Mouse (Mus musculus): ENCODE data around the gene Hk3. TPM values are rescaled to one million over a fixed set of nuclear protein-coding genes. Genes with fewer than 3 reads are reported as not detected.
A peak's percentile ranks its signal among the peaks of the same experiment; 100 is the strongest.

Hk3 gene
- polyA plus RNA-seq, 1 experiment, result not detected

DNA sequence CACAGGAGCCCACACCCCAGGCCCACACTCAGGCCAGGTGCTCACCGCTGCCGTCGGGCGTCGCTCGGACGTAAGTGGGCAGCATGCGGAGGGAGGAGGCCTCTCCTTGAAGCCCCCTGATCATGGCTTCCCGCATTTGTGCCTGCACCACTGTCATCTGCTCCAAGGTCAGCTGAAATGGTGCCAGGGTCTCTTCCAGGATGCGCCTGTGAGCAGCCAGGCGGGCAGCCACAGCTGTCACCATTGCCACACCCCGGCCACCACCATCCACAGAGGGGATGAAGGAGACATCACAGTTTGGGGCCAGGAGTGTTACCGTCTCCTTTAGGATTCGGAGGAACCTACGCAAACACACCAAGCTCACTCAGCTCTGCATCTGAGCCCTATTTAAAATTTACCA is 10.1 kb downstream of the Hk3 start:
- Histone ChIP-seq H3K4me2 (ENCODE audit: low read depth) (no peak overlapping the region), H3K36me3 (ENCODE audit: control insufficient read depth, insufficient read depth) (no peaks in the 10 kb centered on the region)

DNA sequence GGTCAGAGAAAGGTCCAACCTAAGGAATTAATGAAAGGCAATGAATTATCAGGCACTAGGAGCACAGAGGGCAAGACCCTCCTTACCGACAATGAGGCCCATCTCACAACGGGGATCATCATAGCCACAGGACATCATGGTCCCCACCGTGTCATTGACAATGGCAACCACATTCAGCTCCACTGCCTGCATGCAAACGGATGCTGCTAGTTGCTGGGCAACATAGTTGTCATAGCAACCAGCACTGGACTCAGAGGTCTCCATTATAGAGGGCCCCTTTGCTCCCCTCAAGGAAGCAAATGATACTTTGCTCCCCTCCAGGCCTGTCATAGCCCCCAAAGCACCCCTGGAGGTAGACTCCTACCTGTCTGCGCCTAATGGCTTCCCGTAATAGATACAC is 12.6 kb downstream of the Hk3 start:
- no peaks in the 10 kb centered on the region for H3K36me3 ChIP-seq (ENCODE audit: control insufficient read depth, insufficient read depth)
- no peak overlapping the region for H3K4me2 ChIP-seq (ENCODE audit: low read depth)
- H3ac ChIP-seq (ENCODE audit: control insufficient read depth, insufficient read length), result no peak overlapping the region
- no peaks in the 10 kb centered on the region for H3K79me2 ChIP-seq (ENCODE audit: control insufficient read depth, insufficient read depth)
- TF ChIP-seq SRF (IDR thresholded peaks at IDR 0.05; ENCODE audit: control insufficient read depth, insufficient read length, low read depth), result no peak
- TF ChIP-seq REST (IDR thresholded peaks at IDR 0.05; ENCODE audit: insufficient read depth, insufficient read length), result no peak
- no peak for TF ChIP-seq POLR2AphosphoS2 (IDR thresholded peaks at IDR 0.05; ENCODE audit: insufficient read length, low read depth)
- no peak for TF ChIP-seq TCF3 (IDR thresholded peaks at IDR 0.05; ENCODE audit: insufficient read length, low read depth)
- TF ChIP-seq TCF12 (IDR thresholded peaks at IDR 0.05; ENCODE audit: insufficient read depth, poor library complexity, severe bottlenecking), result no peak
- TF ChIP-seq E2F4 (IDR thresholded peaks at IDR 0.05; ENCODE audit: insufficient read depth), result no peak
- TF ChIP-seq USF1 (IDR thresholded peaks at IDR 0.05; ENCODE audit: low read depth), result no peak
- TF ChIP-seq CEBPB (IDR thresholded peaks at IDR 0.05; ENCODE audit: insufficient read depth, poor library complexity, severe bottlenecking), result no peak
- H3K27me3 ChIP-seq (ENCODE audit: control insufficient read depth, insufficient read depth, insufficient read length), result peaks cover 67% of the 10 kb centered on the region
- no peak overlapping the region for H3K4me3 ChIP-seq

More for the DNA sequence above, 10.1 kb downstream of the Hk3 start:
- Histone ChIP-seq H3K27me3 (ENCODE audit: control insufficient read depth, insufficient read depth, insufficient read length) (peaks cover 57% of the 10 kb centered on the region), H3ac (ENCODE audit: control insufficient read depth, insufficient read length) (no peak overlapping the region), H3K4me3 (no peak overlapping the region), H3K79me2 (ENCODE audit: control insufficient read depth, insufficient read depth) (no peaks in the 10 kb centered on the region)
- TF ChIP-seq MYOG (IDR thresholded peaks at IDR 0.05; ENCODE audit: control insufficient read depth in 1 of 3, insufficient read depth in 1 of 3, insufficient read length in 2 of 3, low read depth in 2 of 3) (peak in 1 of 3 experiments; percentile 47), MYOD1 (IDR thresholded peaks at IDR 0.05; ENCODE audit: control insufficient read depth in 1 of 3, insufficient read length in 2 of 3, low read depth in 2 of 3) (peak in 1 of 3 experiments; percentile 29), POLR2A (IDR thresholded peaks at IDR 0.05; ENCODE audit: insufficient read length, low read depth) (no peak)

GRCm38 (mm10) chr13:55006415-55006742 is 14.8 kb downstream of the Hk3 start:
- Histone ChIP-seq H3K79me2 (ENCODE audit: control insufficient read depth, insufficient read depth) (no peaks in the 10 kb centered on the region), H3K36me3 (ENCODE audit: control insufficient read depth, insufficient read depth) (no peaks in the 10 kb centered on the region), H3K4me2 (ENCODE audit: low read depth) (no peak overlapping the region), H3K4me3 (no peak overlapping the region), H3K27me3 (ENCODE audit: control insufficient read depth, insufficient read depth, insufficient read length) (peaks cover 73% of the 10 kb centered on the region), H3ac (ENCODE audit: control insufficient read depth, insufficient read length) (no peak overlapping the region)
- TF ChIP-seq SRF (IDR thresholded peaks at IDR 0.05; ENCODE audit: control insufficient read depth, insufficient read length, low read depth) (no peak), POLR2AphosphoS2 (IDR thresholded peaks at IDR 0.05; ENCODE audit: insufficient read length, low read depth) (no peak), USF1 (IDR thresholded peaks at IDR 0.05; ENCODE audit: low read depth) (no peak), REST (IDR thresholded peaks at IDR 0.05; ENCODE audit: insufficient read depth, insufficient read length) (no peak), POLR2A (IDR thresholded peaks at IDR 0.05; ENCODE audit: insufficient read length, low read depth) (no peak), MYOG (IDR thresholded peaks at IDR 0.05; ENCODE audit: control insufficient read depth in 1 of 3, insufficient read depth in 1 of 3, insufficient read length in 2 of 3, low read depth in 2 of 3) (no peak), TCF3 (IDR thresholded peaks at IDR 0.05; ENCODE audit: insufficient read length, low read depth) (no peak)

DNA sequence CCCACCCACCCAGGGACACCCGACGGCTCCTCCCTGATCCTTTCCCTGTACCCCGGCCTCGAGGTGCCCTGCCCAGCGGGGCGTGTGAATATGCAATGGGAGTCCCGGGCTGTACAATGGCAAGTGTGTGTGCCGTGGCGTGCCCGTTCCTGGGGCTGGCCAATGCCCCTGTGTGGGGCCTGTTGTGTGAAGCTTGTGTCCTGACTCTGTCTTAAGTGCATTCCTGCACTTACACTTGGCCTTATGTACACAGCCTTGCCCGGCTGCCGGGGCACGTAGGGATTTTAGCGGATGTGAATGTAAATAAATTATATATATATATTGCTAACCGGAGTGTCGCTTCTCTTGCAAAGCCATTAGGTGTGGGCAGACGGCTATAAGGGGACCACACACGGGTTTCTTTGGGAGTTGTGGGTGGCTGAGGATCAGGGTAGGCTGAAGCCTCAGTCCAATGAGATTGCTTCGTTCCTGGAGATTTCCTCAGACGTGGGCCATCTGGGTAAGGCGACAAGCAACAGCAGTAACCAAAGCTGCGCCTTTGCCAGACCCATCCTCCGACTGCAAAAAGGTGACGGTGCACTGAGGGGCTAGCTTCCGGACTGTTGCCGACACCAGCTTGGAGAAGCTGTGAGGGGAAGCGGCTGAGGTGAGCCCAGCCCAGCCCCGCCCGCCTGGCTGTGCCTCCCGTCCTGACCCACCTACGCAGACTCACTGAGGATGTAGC is 15.3 kb downstream of the Hk3 start:
- TF ChIP-seq MYOG (IDR thresholded peaks at IDR 0.05; ENCODE audit: control insufficient read depth in 1 of 3, insufficient read depth in 1 of 3, insufficient read length in 2 of 3, low read depth in 2 of 3) (no peak), USF1 (IDR thresholded peaks at IDR 0.05; ENCODE audit: low read depth) (no peak), TCF3 (IDR thresholded peaks at IDR 0.05; ENCODE audit: insufficient read length, low read depth) (no peak), POLR2AphosphoS2 (IDR thresholded peaks at IDR 0.05; ENCODE audit: insufficient read length, low read depth) (no peak), REST (IDR thresholded peaks at IDR 0.05; ENCODE audit: insufficient read depth, insufficient read length) (no peak), POLR2A (IDR thresholded peaks at IDR 0.05; ENCODE audit: insufficient read length, low read depth) (no peak), MYOD1 (IDR thresholded peaks at IDR 0.05; ENCODE audit: control insufficient read depth in 1 of 3, insufficient read length in 2 of 3, low read depth in 2 of 3) (no peak), SRF (IDR thresholded peaks at IDR 0.05; ENCODE audit: control insufficient read depth, insufficient read length, low read depth) (no peak)
- H3K27me3 ChIP-seq (ENCODE audit: control insufficient read depth, insufficient read depth, insufficient read length), result peaks cover 77% of the 10 kb centered on the region
- H3ac ChIP-seq (ENCODE audit: control insufficient read depth, insufficient read length), result no peak overlapping the region
- H3K4me3 ChIP-seq, result no peak overlapping the region
- H3K4me2 ChIP-seq (ENCODE audit: low read depth), result no peak overlapping the region
- no peaks in the 10 kb centered on the region for H3K36me3 ChIP-seq (ENCODE audit: control insufficient read depth, insufficient read depth)
- no peaks in the 10 kb centered on the region for H3K79me2 ChIP-seq (ENCODE audit: control insufficient read depth, insufficient read depth)

GRCm38 (mm10) chr13:55004646-55005045 is 16.5 kb downstream of the Hk3 start:
- Histone ChIP-seq H3K79me2 (ENCODE audit: control insufficient read depth, insufficient read depth) (no peaks in the 10 kb centered on the region), H3K4me2 (ENCODE audit: low read depth) (no peak overlapping the region), H3K4me3 (no peak overlapping the region), H3ac (ENCODE audit: control insufficient read depth, insufficient read length) (no peak overlapping the region), H3K36me3 (ENCODE audit: control insufficient read depth, insufficient read depth) (no peaks in the 10 kb centered on the region), H3K27me3 (ENCODE audit: control insufficient read depth, insufficient read depth, insufficient read length) (peaks cover 77% of the 10 kb centered on the region)
- TF ChIP-seq MYOG (IDR thresholded peaks at IDR 0.05; ENCODE audit: control insufficient read depth in 1 of 3, insufficient read depth in 1 of 3, insufficient read length in 2 of 3, low read depth in 2 of 3) (no peak), CEBPB (IDR thresholded peaks at IDR 0.05; ENCODE audit: insufficient read depth, poor library complexity, severe bottlenecking) (no peak)
